Mouse (Mus musculus) frontal cortex, postnatal 10 days (tissue): ENCODE data around the gene Gstt4.

Experiments
- DNase-seq, 2 experiments: peaks; one replicate each; pipeline ENCODE4 v3.0.0; 2022; ENCODE audit warnings: low spot score in 2 of 2, mixed read lengths in 1 of 2

Gstt4 gene

DNA sequence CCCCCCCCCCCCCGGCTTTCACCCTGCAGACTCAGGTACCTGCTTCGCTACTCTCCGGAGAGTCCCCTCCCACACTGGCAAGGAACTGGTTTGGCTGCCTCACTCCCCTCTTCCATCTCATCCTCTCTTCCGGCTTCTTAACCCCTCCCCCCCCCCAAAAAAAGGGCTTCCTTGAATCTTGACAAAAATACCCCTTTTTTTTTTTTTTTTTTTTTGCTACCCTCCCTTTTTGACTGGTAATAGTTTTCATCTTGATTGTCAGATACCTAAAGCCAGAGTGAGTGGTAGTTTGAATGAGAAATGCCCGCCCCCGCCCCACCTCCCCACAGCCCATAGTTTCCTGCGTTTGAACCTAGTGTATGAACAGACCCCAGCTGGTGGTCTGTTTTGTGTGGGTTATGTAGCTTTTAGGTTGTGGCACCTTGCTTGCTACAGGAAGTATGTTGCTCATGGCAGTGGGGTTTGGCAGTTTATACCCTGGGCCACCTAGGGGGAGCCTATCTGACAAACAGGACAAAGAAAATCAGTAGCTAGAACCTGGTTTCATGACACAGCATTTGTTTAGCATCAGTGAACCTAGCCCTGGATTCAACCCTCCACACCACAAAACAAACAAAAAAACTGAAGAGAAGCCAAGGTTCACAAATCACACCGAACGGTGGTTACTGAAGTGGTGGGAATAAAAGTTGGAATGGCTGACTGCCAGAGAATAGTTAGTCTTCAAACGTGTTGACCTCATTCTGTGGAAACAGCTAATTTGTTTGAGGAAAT is 13.6 kb upstream of the Gstt4 start:
- no peak for DNase-seq

DNA sequence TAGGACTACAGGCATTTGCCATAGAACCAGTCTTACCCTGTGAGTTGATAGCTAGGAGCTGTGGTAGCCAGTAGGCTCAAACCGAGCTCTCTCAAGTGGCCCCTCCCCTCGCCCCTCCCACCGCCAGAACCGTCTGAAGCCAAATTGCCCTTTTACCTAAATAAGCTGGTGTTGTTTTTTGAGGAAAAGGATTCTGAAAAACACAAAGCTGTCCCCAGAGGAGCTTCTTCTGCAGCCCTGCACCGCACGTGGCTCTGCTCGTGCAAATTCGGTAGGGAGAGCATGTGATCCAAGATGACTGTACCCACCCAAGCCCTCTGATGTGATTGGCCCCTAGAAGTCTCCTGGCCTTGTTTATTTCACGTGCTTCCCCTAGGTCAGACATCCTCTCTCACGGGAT is 13.0 kb upstream of the Gstt4 start:
- DNase-seq: no peak

DNA sequence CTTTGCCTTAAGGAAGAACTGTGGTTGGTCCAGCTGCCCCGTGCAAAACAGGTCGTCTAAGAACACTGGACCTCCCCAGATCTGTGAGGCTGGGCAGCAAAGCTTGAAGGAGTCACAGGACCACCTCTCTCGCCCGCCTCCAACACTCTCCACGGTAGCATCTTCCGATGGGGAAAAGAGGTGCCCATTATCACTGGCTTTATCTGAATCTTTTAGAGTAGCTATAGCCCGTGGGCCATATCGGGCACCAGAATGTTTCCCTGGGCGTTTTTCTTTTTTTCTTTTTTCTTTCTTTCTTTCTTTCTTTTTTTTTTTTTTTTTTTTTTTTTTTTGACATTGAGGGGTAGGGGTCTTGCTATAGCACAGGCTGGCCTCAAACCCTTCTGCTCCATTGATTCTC is 12.4 kb upstream of the Gstt4 start:
- no peak for DNase-seq

DNA sequence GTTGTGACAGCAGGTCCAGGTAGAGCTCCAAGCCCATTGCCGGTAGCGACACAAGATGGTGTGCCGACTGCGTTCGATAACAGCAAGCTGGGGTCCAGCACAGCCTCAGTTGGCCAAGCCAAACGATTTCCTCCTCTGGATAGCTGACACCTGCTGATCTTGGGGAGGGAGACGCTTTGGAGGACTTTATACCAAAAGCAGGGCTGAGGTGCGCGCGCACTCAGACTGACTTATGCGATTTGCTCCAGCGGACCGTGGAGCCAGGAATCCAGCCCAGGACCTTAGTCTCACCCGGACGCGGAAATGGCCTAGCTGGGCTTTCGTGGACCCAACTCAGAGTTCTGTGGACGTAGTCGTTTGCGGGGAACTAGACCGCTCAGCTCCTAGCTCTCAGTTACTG is 11.9 kb upstream of the Gstt4 start:
- DNase-seq: no peak

DNA sequence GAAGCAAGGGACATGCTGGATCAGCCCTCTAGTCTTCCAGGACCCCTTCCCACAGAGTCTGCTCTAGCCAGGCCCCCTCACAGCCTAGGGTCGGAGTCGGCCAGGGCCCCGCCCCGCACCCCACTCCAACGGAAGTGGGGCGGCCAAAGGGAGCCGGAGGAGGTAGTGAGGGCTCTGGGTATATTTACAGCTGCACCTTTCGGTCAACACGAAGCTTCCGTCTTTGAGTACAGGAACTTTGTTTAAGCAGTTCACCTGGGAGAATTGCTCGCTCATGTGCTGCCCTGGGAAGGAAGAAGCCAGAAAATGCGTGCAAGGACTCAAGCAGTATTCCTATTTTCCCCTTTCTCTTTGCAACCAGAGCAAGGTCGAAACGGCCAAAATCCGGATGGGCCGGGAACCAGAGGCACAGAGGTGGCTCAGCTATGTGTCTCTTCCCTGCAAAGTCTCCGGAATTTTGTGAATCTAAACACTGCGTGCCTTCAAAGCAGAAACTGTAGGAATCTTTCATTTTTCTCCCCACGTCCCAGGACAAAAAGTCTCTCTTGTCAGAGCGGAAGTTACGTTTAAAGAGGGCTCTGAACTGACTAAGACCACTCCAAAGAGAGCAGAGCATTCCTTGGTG is 11.2 kb upstream of the Gstt4 start:
- no peak for DNase-seq

DNA sequence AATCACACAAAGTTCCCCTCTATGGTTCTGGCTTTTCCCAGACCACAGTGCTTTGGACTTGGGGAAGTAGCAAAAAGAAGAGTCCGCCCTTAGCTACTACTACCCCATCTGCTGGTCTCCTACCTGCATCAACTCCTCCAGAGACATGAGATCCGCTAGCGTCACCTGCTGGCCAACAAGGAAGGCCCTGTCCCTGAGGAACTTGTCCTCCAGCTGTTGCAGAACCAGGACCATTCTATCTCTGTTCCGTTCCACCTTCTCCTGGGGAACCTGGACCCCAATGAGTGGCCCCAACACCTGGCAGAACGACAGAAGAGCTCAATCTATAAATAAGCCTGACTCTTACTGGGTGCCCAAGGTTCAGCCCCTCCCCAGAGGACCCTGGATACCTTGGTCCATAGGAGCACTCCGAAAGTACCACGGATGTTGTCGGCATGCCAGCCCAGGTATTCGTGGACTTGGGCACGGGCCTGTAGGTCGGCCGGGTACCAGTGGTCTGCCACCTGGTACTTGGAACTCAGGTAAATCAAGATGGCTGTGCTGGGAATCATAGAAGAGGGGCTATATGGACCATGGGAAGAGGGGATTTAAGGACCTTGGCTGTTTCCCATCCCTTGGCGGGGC is 10.0 kb upstream of the Gstt4 start:
- DNase-seq: no peak

DNA sequence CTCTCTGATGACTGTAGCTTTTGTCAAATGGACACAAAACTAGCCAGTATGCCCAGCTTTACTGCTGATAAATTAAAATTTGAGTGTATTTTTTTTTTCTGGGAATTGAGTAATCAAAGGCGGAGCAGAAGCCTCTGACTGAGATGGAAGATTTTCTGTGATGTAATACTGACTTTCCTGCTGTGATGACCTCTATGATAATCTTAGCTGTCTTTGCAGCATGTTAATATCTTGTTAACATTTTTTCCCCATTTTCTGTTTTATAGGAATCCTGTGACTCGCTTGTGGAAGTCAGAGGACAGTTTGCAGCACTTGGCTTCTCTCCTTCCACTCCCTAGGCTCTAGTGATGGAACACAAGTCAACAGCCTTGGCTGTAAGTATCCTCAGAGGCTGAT is 7.9 kb upstream of the Gstt4 start:
- DNase-seq: no peak

DNA sequence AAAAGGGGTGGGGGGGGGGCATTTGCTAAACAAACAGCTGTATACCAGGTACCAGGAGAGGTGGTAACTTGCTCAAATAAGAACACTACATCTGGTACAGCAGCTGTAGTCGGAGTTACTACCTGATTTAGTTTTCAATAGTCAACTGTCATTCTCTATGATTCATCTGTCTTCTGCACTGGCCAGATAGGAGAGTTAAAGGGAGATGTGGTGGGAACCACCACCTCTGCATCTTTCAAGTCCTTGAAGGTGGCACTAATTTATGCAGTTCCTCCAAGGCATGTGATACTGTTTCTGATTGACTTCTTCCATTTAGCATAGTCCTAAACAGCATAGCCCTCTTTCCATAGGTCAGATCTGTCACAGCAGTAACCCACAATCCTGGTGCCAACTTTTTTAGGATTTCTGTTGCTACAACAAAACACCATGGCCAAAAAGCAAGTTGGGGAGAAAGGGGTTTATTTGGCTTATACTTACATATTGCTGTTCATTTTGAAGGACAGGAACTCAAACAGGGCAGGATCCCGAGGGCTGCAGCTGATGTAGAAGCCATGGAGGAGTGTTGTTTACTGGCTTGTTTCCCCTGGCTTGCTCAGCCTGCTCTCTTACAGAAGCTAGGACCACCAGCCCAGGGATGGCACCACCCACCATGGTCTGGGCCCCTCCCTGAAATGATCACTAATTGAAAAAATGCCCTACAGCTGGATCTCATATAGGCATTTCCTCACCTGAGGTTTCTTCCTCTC is 7.4 kb upstream of the Gstt4 start:
- no peak for DNase-seq

DNA sequence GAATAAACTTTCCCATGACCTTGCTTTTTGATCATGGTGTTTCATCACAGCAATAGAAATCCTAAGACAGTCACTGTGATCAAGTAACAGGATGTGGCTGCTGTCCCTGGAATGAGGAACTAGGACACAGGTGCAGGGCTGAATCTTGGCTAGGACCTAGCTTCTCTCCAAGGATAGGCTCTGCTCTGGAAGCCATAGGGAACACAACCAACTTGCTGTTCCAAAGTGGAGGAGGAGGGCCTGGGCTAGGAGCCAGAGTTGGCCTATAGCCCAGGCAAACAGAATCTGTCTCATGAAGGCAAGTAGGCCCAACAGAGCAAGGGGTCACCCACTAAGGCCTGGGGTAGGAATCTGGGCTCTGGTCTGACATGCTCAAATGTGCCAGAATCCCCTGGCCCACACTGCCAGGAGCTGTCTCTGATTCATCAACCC is 6.2 kb upstream of the Gstt4 start:
- DNase-seq: no peak

DNA sequence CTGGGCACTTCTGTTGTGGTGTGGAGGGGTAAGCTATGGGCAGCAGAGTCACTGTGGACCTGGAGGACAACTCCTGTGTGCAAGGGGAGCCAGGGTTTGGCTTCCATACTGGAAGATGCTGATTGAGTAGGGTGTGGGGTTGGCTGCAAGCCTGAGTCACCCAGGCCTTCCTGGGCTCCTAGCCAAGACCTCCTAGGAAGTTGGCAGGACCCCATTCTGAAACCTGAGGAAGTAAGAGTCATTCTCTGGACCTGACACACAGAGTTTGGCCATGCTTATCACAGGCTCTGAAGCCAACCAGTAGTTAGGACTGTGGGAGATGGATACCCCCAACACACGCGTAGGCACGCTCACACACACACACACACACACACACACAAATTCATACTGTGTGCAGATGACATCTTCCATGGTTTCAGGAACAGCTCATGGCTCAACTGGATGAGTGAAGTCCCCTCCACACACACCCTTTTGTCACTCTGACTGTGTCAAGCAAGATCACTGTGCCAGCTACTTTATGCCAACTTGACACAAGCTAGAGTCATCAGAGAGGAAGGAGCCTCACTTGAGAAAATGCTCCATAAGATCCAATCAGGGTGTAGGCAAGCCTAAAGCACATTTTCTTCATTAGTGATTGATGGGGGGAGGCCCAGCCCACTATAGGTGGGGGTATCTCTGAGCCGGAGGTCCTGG is 5.5 kb upstream of the Gstt4 start:
- no peak for DNase-seq

DNA sequence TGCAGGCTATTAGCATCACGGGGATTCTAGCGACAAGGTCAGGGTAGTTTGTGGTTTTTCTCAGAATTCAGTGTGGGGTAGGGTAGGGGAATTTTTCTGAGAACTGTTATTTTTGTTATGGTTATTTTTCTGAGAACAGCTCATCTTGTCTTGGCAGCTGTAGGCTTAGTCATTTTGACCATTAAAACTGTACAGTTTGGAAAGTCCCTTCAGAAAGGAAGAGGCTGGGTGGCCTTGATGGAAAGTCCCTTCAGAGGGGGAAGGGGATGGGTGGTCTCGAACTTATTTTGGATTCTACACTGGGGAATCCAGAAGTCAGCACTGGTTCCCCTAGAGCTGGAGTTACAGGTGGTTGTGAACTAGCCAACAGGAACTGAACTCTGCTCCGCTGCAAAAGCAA is 2.2 kb upstream of the Gstt4 start:
- no peak for DNase-seq

DNA sequence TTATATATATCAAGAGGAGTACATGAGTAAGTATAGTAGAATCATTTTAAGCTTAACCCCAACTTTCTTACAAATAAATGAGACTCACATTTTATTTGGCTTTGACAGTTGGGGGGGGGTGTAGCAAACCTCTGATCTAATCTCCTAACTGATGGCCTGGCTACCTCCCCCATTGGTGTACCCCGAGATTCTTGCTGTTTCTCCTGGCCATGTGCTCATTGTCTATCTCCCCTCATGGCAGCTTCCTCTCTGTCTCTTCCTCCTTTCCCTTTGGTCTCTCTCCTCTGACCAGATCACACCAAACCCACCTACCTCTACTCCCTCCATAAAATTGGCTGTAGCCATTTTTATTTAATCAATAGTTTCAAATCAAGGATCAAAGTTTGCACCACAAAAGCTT is 1.4 kb upstream of the Gstt4 start:
- no peak for DNase-seq

DNA sequence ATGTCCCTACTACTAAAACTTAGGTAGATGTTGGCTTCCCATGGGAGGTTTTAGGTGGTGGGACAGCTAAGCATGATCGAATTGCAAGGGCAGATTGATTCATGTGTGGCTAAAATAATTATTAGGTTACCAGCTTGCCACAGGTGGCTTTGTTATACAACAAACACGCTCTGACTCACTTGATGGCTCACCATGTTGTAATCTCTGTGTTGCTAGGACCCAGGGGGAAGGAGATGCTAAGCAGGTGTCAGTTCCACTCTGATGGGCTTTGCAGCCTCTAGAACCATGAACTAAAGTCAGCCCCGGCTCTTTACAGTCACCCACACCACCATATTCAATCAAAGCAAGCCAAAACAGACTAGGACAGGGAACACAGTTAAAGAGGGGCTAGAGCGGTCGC is 2.5 kb downstream of the Gstt4 start:
- DNase-seq: no peak

DNA sequence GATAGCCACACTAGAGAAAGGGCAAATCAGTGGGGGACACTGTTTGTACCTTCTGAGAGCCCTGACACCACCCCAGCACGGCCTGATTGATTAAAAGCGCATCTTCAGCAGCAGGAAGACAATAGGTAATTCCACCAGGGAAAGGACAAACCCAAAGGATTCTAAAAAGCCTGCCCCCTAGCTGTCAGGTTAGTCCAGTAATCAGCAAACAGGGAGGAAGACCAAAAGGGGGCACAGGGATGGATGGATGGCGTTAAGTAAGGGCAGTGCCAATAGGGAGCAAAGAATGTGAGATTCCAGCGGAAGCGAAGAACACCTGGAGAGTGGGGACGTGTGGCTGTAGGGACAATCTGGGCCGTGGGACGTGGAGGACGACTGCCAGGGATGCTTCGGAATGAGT is 3.7 kb downstream of the Gstt4 start:
- no peak for DNase-seq

DNA sequence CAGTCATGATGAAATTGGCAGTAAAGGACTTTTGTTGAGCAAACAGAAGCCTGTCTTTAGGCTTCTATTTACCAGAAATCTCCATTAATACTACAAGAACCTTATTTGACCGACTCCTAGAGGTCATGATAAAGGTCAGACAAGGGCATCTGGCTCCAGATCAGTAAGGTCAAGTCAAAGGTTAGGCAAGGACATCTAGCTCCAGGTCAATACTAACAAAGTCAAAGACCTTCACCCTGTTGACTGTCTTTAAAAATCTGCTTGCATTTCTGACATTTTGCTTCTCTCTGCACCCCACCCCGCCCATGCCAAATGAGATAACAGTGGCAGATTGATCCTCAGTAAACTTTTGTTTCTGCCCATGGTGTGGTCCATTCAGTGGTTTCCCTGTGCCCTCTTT is 18.1 kb downstream of the Gstt4 start:
- DNase-seq: no peak

DNA sequence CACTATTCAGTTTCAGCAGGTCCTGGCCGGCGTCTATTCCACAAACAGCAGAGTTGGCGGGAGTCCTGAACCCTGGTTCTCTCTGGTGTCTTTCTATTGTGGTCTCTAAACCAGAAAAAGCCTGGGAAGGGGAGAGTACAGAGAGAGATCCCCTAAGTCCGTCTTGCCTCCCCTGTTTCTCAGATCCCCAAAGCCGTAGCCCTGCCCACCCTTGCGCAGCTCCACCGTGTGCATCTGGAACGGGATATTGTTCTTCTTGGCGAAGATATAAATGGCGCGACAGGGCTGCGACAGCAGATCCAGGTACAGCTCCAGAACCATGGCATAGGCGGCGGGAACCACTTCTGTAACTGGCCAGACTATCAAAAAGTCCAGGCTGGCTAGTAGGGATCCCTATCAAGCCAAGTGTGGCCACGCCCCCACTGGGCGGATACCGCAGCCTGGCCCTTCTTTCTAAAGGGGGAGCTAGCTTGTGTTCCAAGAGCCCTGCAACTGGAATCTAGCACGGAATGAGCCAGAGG is 24.1 kb downstream of the Gstt4 start, which contains the start of gene Gstt1:
Gene Gstt1 (minus strand): TSS at position 409 of the 521 bp plus-strand sequence.
- DNase-seq: no peak

DNA sequence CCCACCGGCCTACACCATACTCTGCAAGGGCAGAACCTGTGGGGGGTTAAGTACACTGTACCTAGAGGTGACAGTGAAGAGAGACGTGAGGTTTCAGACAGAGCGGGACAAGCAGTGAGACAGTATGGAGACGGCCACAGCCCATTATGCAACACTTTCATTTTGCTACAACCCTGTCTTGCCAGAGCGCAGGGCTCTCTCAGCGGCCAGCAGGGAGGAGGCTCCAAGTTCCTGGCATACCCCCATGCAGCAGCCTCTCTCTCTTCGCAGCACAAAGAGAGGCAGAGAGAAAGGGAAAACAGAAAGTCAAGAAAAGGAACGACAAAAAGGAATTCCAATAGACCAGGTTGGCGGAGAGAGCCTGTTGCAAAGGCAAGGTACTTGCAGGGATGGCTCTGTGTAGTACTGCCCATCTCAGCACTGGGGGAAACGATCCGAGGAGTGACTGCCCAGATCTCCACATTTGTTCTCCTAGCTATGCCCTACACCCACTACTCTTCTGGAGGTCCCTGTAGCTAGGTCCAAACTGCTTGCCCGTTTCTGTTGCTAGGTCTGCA is 24.6 kb downstream of the Gstt4 start:
- no peak for DNase-seq

DNA sequence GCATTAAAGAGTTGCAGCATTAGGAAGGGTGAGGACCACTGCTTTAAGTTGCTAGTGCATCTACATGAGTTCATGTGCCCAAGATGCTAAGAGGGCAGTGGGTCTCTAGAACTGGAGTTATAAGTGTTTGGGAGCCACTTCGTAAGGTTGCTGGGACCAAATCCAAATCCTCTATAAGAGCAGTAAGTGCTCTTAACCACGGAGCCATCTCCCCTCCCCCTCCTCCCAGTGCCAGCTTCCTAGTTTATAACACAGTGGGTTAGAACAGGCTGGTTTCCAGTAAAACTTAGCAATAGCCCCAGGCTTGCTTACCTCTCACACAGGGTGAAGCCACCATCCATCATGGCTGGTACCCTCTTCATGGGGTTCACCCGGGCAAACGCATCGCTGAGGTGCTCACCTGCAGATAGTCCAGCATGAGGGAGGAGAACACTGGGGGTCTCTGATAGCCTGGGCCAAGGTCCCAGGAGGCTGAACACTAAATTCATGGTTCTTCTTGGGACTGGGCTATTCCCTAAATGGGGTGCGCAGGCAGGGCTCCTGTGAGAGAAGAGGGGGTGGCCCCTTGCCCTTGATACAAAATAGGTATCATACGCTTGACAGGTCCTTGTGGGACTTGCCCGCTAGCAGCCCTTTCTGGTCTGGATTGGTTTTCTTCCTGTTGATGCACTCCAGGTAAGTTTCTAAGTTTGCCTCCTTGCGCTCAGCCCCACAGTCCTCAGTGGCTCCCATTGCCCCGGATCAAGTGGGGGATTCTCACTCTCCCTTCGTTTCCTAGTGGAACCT is 25.4 kb downstream of the Gstt4 start:
- no peak for DNase-seq

DNA sequence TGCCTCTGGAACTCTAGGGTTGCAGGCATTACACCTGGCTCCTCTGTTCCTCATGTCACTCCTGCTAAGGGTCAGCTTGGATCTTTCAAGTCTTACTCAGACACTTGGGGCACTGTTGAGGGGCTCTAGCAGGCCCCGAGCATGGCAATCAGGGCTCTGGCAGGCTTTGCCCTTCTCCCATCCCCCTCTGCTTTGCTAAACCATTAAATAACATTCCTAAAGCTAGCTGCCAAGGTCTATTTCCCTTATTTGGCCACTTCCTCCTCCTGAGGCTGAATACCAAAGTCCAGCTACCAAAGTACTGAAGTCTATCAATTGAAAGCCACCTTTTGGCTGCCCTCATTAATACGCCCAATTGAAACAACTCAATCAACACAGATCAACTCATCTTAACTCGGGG is 27.5 kb downstream of the Gstt4 start:
- DNase-seq: no peak

DNA sequence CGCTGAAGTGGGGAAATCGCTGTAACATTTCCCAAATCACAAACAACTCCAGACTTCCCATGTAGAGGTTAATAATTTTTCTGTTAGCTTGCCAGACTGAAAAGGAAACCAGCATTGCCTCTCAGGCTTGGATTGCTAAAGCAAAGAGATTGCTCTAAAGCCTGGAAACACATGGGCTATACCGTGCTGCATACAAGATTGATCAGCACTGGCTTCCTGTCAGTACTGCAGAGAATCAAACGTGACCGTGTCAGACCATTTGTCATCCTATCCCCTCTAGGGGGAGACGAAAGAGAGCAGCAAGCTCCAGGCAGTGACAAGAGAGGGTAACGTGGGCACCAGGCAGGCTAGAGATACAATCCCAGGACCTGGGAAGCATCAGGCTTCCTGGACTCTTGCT is 31.6 kb downstream of the Gstt4 start:
- no peak for DNase-seq
